Mouse (Mus musculus): ENCODE data around the gene Hlcs.

DNA sequence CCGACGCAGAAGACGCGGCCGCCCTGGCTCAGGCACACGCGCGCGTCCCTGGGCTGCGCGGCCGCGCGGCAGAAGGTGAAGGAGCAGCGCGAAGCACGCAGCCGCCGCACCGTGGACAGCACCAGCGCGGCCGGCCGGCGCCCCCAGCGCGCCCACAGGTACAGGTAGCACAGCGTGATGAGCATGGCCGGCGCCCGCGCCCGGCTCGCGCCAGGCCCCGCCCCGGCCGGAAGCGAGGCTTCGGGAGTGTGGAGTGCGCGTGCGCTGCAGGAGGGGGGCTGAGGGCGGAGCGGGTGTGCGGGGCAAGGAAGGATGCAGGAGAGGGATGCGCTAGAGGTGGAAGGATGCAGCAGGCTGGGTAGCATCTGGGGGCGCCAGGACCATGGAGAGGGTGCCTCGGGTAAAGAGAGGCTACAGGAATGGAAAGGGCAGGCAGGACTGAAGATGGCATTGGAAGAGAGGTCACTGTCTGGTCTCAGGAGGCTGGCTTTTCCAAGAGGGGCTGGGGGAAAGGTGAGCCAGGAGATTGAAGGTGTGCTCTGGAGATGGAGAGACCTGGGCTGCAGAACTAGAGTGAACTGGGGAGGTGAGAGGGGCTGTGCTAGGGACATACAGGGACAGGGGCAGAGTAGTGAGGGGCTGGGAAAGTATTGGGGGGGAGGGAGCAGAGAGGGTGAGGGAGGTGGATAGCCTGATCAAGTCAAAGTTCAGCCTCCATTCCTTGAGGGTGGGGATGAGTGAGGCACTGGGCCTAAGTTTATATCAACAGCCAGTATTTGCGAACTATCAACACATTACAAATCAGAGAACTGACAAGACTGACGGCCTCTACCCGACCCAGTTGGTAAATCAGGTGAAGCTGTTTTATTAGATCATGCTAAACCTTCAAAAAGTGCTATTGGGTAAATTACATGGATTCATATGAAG, 23.0 kb downstream of the Hlcs start:
- TF ChIP-seq CTCF (IDR thresholded peaks at IDR 0.05; ENCODE audit: low read depth) (no peak), EP300 (optimal IDR thresholded peaks at IDR 0.05) (no peak)
